Mouse (Mus musculus) heart, adult 2 months (tissue): ENCODE measurements around the gene Gm21903. TPM values are rescaled to one million over a fixed set of nuclear protein-coding genes. Genes with fewer than 3 reads are reported as not detected.
"Not testable (repeated sequence)": the region's sequence is repeated elsewhere in the genome, so short reads cannot be mapped to it uniquely, and the experiment has no call there.

Experiments used
- DNase-seq, 2 experiments: peaks; one replicate each; pipeline ENCODE4 v3.0.0; 2021
- H3K27ac ChIP-seq: fragments of 200-600 bp; 2 replicates; pipeline ENCODE4 v1.8.1; 2022
- H3K27me3 ChIP-seq: fragments of 200-500 bp; 2 replicates; pipeline ENCODE4 v1.6.1; 2012; ENCODE audit warnings: mild to moderate bottlenecking, low read length, inconsistent platforms, mixed read lengths; ENCODE audit not compliant: control insufficient read depth, insufficient read depth
- H3K36me3 ChIP-seq: fragments of 200-500 bp; 2 replicates; pipeline ENCODE4 v1.6.1; 2012; ENCODE audit warnings: low read length, inconsistent platforms; ENCODE audit not compliant: control insufficient read depth, insufficient read depth
- H3K4me1 ChIP-seq: fragments of 200-500 bp; 2 replicates; pipeline ENCODE4 v1.6.1; 2011; ENCODE audit warnings: low read length; ENCODE audit not compliant: control insufficient read depth, insufficient read depth
- H3K4me3 ChIP-seq: fragments of 200-600 bp; 2 replicates; pipeline ENCODE4 v1.8.1; 2022
- H3K79me2 ChIP-seq: fragments of 200-500 bp; replicated peaks from 2 replicates; pipeline ENCODE4 v1.6.1; 2012; ENCODE audit warnings: mild to moderate bottlenecking, inconsistent platforms, low read length, moderate library complexity, mixed read lengths; ENCODE audit not compliant: control insufficient read depth, insufficient read depth
- H3K9ac ChIP-seq: fragments of 200-500 bp; 2 replicates; pipeline ENCODE4 v1.6.1; 2012; ENCODE audit warnings: low read depth, mild to moderate bottlenecking, control low read depth, inconsistent platforms, low read length, mixed read lengths
- CTCF ChIP-seq: fragments of 200-600 bp; IDR thresholded peaks from 2 replicates; pipeline ENCODE4 v1.8.1; 2022; ENCODE audit warnings: antibody characterized with exemption, mild to moderate bottlenecking, moderate library complexity
- EP300 ChIP-seq: fragments of 200-500 bp; IDR thresholded peaks from 2 replicates; pipeline ENCODE4 v1.6.1; 2011; ENCODE audit warnings: low read depth, low read length, control low read depth; ENCODE audit not compliant: insufficient read depth
- POLR2A ChIP-seq: fragments of 200-500 bp; IDR thresholded peaks from 2 replicates; pipeline ENCODE4 v1.6.1; 2011; ENCODE audit warnings: mild to moderate bottlenecking, low read depth, low read length, control low read depth; ENCODE audit not compliant: insufficient read depth
- WGBS: fragments of 180-500 bp; shearing (Covaris S2); methylation state at CpG from one replicate; pipeline ENCODE4 v1.1.7; 2018; 5-methylcytosine and 5-hydroxymethylcytosine counted together
- intact Hi-C: fragments of 180-260 bp; cut with DNase I; formaldehyde crosslinking; loops from one replicate; pipeline ENCODE4 v1.15.1; 2025
- long read RNA-seq: library from polyadenylated mRNA; stranded (forward); transcript quantifications from one replicate; pipeline ENCODE4 v2.0.0, GENCODE M21; 2021
- polyA plus RNA-seq: library from polyadenylated mRNA; depleted of rRNA; stranded (reverse); fragments of >200 nt; gene quantifications from 2 replicates; pipeline ENCODE4 v1.2.3, GENCODE M21; 2012; rRNA removed
- total RNA-seq, 2 experiments: library from RNA; stranded (reverse); gene quantifications; 2 replicates each; pipeline ENCODE4 v1.2.3; 2021

Gene Gm21903
- total RNA-seq (not detected), polyA plus RNA-seq (not detected in 2 replicates)
- long read RNA-seq = 0 reads

GRCm38 (mm10) chr17:39043241-39043640 lies at the start of gene Gm21903:
Gene Gm21903, minus strand, starts transcription at chr17:39043341.
- intact Hi-C loops = no loop called here
- Histone ChIP-seq H3K9ac (no peak within 1 kb of the TSS), H3K27ac (no peak within 1 kb of the TSS), H3K36me3 (no peaks in the 10 kb centered on the region), H3K79me2 (no peaks in the 10 kb centered on the region), H3K4me1 (no peaks in the 10 kb centered on the region), H3K27me3 (no peaks in the 10 kb centered on the region), H3K4me3 (no peak within 1 kb of the TSS)
- TF ChIP-seq POLR2A = no peak
- no peak for TF ChIP-seq EP300
- no peak for TF ChIP-seq CTCF
- DNase-seq = no peak

- no peak within 1 kb of the TSS for H3K27ac ChIP-seq
- H3K36me3 ChIP-seq = no peaks in the 10 kb centered on the region
- intact Hi-C loops = no loop called here
- H3K4me3 ChIP-seq = no peak within 1 kb of the TSS
- no peak within 1 kb of the TSS for H3K9ac ChIP-seq
- DNase-seq = no peak
- H3K4me1 ChIP-seq = no peaks in the 10 kb centered on the region
- H3K27me3 ChIP-seq = no peaks in the 10 kb centered on the region
- H3K79me2 ChIP-seq = no peaks in the 10 kb centered on the region
- TF ChIP-seq CTCF (no peak), POLR2A (no peak), EP300 (no peak)
- 40% methylated on average over 1 of the region's 1 CpGs for WGBS
Observed at GRCm38 (mm10) chr17:39076937-39077336, 33.8 kb upstream of the Gm21903 start, which contains the start of gene Esp23. Gene Esp23, minus strand, starts transcription at chr17:39077037.

GRCm38 (mm10) chr17:39063641-39064040 lies 20.5 kb upstream of the Gm21903 start:
- H3K9ac ChIP-seq = no peak overlapping the region
- no peaks in the 10 kb centered on the region for H3K27me3 ChIP-seq
- no peak for DNase-seq
- intact Hi-C loops = no loop called here
- no peaks in the 10 kb centered on the region for H3K36me3 ChIP-seq
- H3K27ac ChIP-seq = no peak overlapping the region
- H3K79me2 ChIP-seq = no peaks in the 10 kb centered on the region
- H3K4me3 ChIP-seq = no peak overlapping the region
- no peaks in the 10 kb centered on the region for H3K4me1 ChIP-seq
- TF ChIP-seq POLR2A (no peak), EP300 (no peak), CTCF (no peak)

GRCm38 (mm10) chr17:39036395-39036794 lies 6.7 kb downstream of the Gm21903 start, which contains the start of gene Esp24:
Gene Esp24, plus strand, starts transcription at chr17:39036695.
- intact Hi-C loops, DNase-seq, H3K27ac ChIP-seq, H3K9ac ChIP-seq, H3K36me3 ChIP-seq, H3K79me2 ChIP-seq, H3K4me3 ChIP-seq, H3K4me1 ChIP-seq, H3K27me3 ChIP-seq: not testable (repeated sequence)
- 70% methylated on average over 3 of the region's 3 CpGs for WGBS

GRCm38 (mm10) chr17:39017184-39017583 lies 26.0 kb downstream of the Gm21903 start:
- H3K36me3 ChIP-seq = no peaks in the 10 kb centered on the region
- 59% methylated on average over 14 of the region's 14 CpGs for WGBS
- no peaks in the 10 kb centered on the region for H3K27me3 ChIP-seq
- intact Hi-C loops = no loop called here
- TF ChIP-seq POLR2A (no peak), EP300 (no peak), CTCF (no peak)
- H3K4me1 ChIP-seq = no peaks in the 10 kb centered on the region
- no peak for DNase-seq
- H3K4me3 ChIP-seq = no peak overlapping the region
- no peaks in the 10 kb centered on the region for H3K79me2 ChIP-seq
- no peak overlapping the region for H3K9ac ChIP-seq
- H3K27ac ChIP-seq = no peak overlapping the region

GRCm38 (mm10) chr17:39010675-39011638 lies 32.2 kb downstream of the Gm21903 start:
- H3K4me3 ChIP-seq = no peak overlapping the region
- no peaks in the 10 kb centered on the region for H3K79me2 ChIP-seq
- TF ChIP-seq POLR2A = no peak
- TF ChIP-seq CTCF = no peak
- TF ChIP-seq EP300 = no peak
- intact Hi-C loops = no loop called here
- DNase-seq = no peak
- H3K9ac ChIP-seq = no peak overlapping the region
- WGBS = 37% methylated on average over 30 of the region's 30 CpGs
- no peaks in the 10 kb centered on the region for H3K4me1 ChIP-seq
- H3K27ac ChIP-seq = no peak overlapping the region
- no peaks in the 10 kb centered on the region for H3K27me3 ChIP-seq
- no peaks in the 10 kb centered on the region for H3K36me3 ChIP-seq
